Mouse (Mus musculus) intestine, embryonic 16.5 days (tissue): ENCODE measurements at regions not wholly inside any gene's neighbourhood (a gene's known extent, or its start where the extent isn't known, plus 50 kb on each side); places are given as distances from the start of the nearest gene placed in this dataset.

Source experiments
- ATAC-seq: fragments of 200-750 bp; cut with Nextera tagmentation; 2 replicates; pipeline ENCODE4 v1.8.0; 2017; ENCODE audit warnings: moderate TSS enrichment, moderate library complexity
- H3K27ac ChIP-seq: fragments of 300-500 bp; sonication (generic); 2 replicates; pipeline ENCODE4 v1.5.1; 2014; ENCODE audit warnings: mild to moderate bottlenecking, low read length
- H3K27me3 ChIP-seq: fragments of 300-500 bp; sonication (generic); replicated peaks from 2 replicates; pipeline ENCODE4 v1.6.1; 2014; ENCODE audit warnings: low read length, control low read depth, mixed read lengths; ENCODE audit not compliant: control insufficient read depth, insufficient read depth
- H3K36me3 ChIP-seq: fragments of 300-500 bp; sonication (generic); 2 replicates; pipeline ENCODE4 v1.6.1; 2014; ENCODE audit warnings: low read length, control low read depth; ENCODE audit not compliant: control insufficient read depth, insufficient read depth
- H3K4me1 ChIP-seq: fragments of 300-500 bp; sonication (generic); 2 replicates; pipeline ENCODE4 v1.6.1; 2014; ENCODE audit warnings: low read length, control low read depth, mixed read lengths; ENCODE audit not compliant: control insufficient read depth, insufficient read depth
- H3K4me2 ChIP-seq: fragments of 300-500 bp; sonication (generic); 2 replicates; pipeline ENCODE4 v1.6.1; 2014; ENCODE audit warnings: low read depth, low read length, control low read depth
- H3K4me3 ChIP-seq: fragments of 300-500 bp; sonication (generic); 2 replicates; pipeline ENCODE4 v1.5.1; 2014; ENCODE audit warnings: mild to moderate bottlenecking, low read length
- H3K9ac ChIP-seq: fragments of 300-500 bp; sonication (generic); 2 replicates; pipeline ENCODE4 v1.6.1; 2014; ENCODE audit warnings: low read depth, low read length
- H3K9me3 ChIP-seq: fragments of 300-500 bp; sonication (generic); 2 replicates; pipeline ENCODE4 v1.6.1; 2016; ENCODE audit warnings: low read length, control low read depth; ENCODE audit not compliant: control insufficient read depth
- WGBS: fragments of 180-500 bp; shearing (Covaris S2); extraction: QIAGEN DNeasy Blood & Tissue Kit; methylation state at CpG from one replicate; pipeline ENCODE4 v1.1.7; 2014; 5-methylcytosine and 5-hydroxymethylcytosine counted together

DNA sequence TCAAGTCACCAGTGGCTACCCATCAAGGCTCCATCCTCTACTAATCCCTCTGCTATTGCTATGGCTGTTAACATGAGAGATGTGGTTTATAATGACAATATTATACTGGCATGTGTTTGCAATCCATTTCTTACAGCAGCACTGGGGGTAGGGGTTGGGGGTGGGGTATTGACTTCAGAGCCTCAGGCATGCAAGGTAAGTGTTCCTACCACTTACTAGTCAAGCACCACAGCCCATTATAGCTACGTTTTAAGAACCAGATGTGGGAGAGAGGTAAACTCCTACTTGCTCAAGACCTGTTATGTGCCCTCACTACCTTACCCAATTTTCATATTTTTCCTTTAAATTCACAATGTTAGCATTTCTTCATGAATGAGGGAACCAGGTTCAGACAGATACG, 451.1 kb downstream of the Sorl1 start:
- Histone ChIP-seq H3K27me3 (no peaks in the 10 kb centered on the region), H3K27ac (no peak overlapping the region), H3K9me3 (no peaks in the 10 kb centered on the region), H3K4me3 (no peak overlapping the region), H3K9ac (no peak overlapping the region), H3K36me3 (no peaks in the 10 kb centered on the region), H3K4me1 (no peaks in the 10 kb centered on the region), H3K4me2 (no peak overlapping the region)
- no peak for ATAC-seq
- 66% methylated on average over 2 of the region's 2 CpGs for WGBS

DNA sequence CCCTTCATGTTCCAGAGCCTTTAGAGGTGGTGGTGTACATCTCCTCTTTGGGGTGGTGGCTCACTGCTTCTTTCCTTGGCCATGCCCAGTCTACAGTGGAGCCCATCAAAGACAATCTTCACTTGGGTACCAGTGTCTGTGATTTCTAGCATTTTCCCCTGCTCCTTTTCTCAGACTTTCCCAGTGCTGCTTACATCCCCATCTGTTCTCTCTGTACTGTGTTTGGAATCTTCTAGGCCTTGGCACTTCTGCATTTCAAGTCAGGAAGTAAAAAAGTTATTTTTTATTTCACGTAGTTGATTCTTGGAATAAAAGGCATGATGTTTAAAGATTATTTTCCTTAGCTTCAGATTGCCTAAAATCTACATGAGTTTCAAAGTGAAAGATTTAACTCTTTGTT, 455.4 kb downstream of the Sorl1 start:
- no peak for ATAC-seq
- Histone ChIP-seq H3K27me3 (no peaks in the 10 kb centered on the region), H3K27ac (no peak overlapping the region), H3K9ac (no peak overlapping the region), H3K4me1 (no peaks in the 10 kb centered on the region), H3K36me3 (no peaks in the 10 kb centered on the region), H3K9me3 (no peaks in the 10 kb centered on the region), H3K4me3 (no peak overlapping the region), H3K4me2 (no peak overlapping the region)
- whole genome bisulfite sequencing = 62% methylated on average over 1 of the region's 1 CpGs

DNA sequence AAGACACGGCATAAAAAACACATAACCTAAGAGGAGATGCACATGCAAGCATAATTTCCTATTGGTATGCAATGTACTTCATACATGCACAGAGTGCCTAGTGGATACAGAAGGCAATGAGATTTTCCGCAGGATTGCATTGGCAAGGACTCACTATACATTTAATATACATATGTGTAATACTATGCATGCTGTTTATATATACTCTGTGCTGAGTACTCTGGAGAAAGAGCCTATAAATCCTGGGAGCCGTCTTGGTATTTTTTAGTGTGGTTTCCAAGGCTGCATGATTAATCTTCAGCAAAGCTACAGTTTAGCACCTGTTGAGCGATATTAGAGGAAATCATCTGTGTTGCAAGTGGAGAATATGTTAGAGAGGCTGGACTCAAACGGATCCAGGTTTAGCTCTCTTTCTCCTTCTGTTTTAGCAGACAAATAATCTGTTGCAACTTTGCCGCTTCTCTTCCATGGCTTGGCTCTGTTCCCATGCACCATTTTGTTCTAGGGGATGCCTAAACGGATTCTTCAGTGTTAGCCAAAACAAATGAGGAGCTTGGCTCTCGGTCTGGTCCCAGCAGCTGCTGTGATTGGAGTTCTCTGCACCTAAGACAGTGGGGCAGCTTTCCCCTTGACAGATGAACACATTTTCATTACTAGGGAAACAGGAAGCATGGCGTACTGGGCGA, 459.0 kb downstream of the Sorl1 start:
- H3K4me3 ChIP-seq = no peak overlapping the region
- WGBS = 60% methylated on average over 10 of the region's 10 CpGs
- H3K27ac ChIP-seq = no peak overlapping the region
- H3K27me3 ChIP-seq = no peaks in the 10 kb centered on the region
- no peak overlapping the region for H3K4me2 ChIP-seq
- H3K9me3 ChIP-seq = no peaks in the 10 kb centered on the region
- ATAC-seq = no peak
- no peaks in the 10 kb centered on the region for H3K4me1 ChIP-seq
- no peaks in the 10 kb centered on the region for H3K36me3 ChIP-seq
- H3K9ac ChIP-seq = no peak overlapping the region

DNA sequence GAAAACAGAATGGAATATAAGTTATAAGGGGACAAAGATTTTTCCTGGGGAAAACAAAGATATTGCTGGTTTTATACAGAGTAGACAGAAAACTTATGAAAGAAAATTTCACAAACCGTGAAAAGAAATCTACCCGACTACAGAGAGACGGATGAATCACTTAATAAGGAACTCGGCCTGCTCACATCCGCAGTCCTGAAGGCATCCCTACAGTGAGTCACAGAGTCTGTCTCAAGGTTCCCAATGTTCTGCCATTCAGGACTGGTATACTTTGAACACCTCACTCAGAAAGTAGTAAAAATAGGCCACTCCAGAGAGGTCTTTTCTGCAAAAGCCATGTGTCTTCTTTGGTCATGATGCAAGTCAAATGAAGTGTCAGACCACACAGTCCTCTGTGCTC, 463.5 kb downstream of the Sorl1 start:
- no peak overlapping the region for H3K27ac ChIP-seq
- no peaks in the 10 kb centered on the region for H3K36me3 ChIP-seq
- ATAC-seq = no peak
- no peak overlapping the region for H3K4me3 ChIP-seq
- 84% methylated on average over 5 of the region's 5 CpGs for WGBS
- H3K4me1 ChIP-seq = no peaks in the 10 kb centered on the region; the same call in 1 of the 2 replicates
- H3K9ac ChIP-seq = no peak overlapping the region
- no peaks in the 10 kb centered on the region for H3K27me3 ChIP-seq
- no peaks in the 10 kb centered on the region for H3K9me3 ChIP-seq
- H3K4me2 ChIP-seq = no peak overlapping the region

DNA sequence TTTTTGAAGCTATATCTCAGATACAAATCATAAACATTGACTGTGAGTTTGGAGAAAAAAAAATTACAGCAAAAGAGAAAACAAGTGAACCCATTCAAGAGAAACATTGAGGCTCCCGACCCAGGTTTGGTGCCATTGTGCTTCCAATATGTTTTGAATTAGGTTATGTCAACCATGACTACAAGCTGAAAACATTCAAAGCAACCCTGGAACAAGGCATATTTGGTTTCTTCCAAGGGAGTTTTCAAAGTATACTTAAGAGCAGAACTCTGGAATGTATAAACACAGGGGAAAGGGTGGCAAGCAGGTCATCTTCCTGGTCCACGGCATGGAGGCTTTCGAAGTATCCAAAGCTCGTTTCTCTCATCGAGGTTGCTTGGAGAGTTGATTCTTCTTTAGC, 464.1 kb downstream of the Sorl1 start:
- ATAC-seq = no peak
- Histone ChIP-seq H3K4me1 (no peaks in the 10 kb centered on the region; the same call in 1 of the 2 replicates), H3K9ac (no peak overlapping the region), H3K9me3 (no peaks in the 10 kb centered on the region), H3K4me2 (no peak overlapping the region), H3K27ac (no peak overlapping the region), H3K36me3 (no peaks in the 10 kb centered on the region), H3K27me3 (no peaks in the 10 kb centered on the region), H3K4me3 (no peak overlapping the region)
- 49% methylated on average over 5 of the region's 5 CpGs for WGBS

DNA sequence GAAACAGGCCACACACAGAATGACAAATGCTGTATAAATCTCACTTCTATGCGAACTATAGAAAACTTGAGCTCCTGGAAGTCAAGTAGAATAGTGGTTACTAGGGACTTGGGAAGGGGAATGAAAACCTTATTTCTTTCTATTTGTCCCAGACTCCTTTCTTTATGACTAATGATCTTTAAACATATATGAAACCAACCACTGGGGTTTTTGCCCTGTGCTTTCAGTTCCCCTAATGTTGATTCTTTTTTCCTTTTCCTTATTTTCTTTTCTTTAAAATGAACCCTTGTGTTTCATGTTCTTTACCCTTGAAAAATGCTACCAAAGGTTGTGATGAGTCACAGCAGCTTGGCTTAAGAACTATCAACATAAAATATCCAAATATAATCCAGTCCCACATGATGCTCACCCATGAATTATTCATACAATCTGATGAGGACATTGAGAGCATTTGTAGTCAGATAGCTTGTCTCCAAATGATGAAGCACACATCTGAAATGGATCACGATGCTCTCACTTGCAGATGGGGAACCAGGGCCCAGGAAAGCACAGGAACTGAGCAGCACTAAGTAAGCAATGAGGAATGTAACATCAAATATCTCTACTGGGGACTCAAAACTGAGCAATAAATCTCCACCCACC, 470.2 kb upstream of the Ubash3b start:
- no peak for ATAC-seq
- no peak overlapping the region for H3K4me3 ChIP-seq
- H3K4me2 ChIP-seq = no peak overlapping the region
- H3K9me3 ChIP-seq = no peaks in the 10 kb centered on the region
- no peaks in the 10 kb centered on the region for H3K4me1 ChIP-seq
- H3K27me3 ChIP-seq = no peaks in the 10 kb centered on the region
- H3K9ac ChIP-seq = no peak overlapping the region
- no peaks in the 10 kb centered on the region for H3K36me3 ChIP-seq
- 46% methylated on average over 2 of the region's 2 CpGs for WGBS
- H3K27ac ChIP-seq = no peak overlapping the region

DNA sequence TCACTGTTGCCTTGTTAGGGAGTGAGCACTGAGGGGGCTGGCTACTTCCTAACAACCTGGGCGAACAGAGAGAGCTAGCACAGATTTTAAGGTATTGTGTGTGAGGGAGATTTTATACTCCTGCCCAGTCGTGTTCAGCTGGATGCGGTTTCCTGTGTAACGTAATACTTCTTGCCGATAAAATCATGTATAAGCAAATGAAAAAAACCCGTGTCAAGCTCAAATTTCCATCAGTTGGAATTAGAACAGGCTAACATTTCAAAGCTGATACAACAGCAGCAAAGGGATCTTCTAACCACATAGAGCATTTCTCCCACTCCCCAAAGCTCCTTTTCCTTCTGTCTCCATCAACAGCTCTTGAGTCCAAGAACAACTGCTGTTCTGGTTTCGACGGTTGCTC, 459.8 kb upstream of the Ubash3b start:
- Histone ChIP-seq H3K9me3 (no peaks in the 10 kb centered on the region), H3K4me3 (no peak overlapping the region), H3K4me2 (no peak overlapping the region), H3K4me1 (no peaks in the 10 kb centered on the region), H3K36me3 (no peaks in the 10 kb centered on the region), H3K27me3 (no peaks in the 10 kb centered on the region), H3K27ac (no peak overlapping the region), H3K9ac (no peak overlapping the region)
- WGBS = 64% methylated on average over 8 of the region's 8 CpGs
- no peak for ATAC-seq

DNA sequence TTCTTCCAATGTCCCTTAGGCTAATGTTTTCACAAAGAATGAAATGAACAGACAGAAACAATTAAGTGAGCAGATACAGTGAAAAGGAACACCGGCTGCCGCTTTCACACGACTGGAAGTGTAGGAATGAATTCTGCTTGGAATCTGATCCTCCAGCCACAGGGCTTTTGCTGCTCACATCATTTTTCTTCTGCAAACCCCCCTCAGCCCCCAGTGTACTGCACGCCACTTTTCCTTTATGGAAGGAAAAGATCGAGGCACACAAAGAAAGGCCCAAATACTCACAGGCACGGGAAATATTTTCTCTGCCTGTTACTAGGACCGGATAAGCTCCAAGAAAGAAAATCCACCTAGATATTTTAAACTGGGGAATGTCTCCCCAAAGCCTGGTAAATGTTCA, 452.5 kb upstream of the Ubash3b start:
- Histone ChIP-seq H3K27me3 (no peaks in the 10 kb centered on the region), H3K4me2 (no peak overlapping the region), H3K9ac (no peak overlapping the region), H3K36me3 (no peaks in the 10 kb centered on the region), H3K4me1 (peaks cover 11% of the 10 kb centered on the region; the same call in 1 of the 2 replicates), H3K4me3 (no peak overlapping the region), H3K9me3 (no peaks in the 10 kb centered on the region), H3K27ac (peak overlapping the region; percentile 50; the same call in 1 of the 2 replicates)
- 38% methylated on average over 7 of the region's 7 CpGs for whole genome bisulfite sequencing
- ATAC-seq = no peak

DNA sequence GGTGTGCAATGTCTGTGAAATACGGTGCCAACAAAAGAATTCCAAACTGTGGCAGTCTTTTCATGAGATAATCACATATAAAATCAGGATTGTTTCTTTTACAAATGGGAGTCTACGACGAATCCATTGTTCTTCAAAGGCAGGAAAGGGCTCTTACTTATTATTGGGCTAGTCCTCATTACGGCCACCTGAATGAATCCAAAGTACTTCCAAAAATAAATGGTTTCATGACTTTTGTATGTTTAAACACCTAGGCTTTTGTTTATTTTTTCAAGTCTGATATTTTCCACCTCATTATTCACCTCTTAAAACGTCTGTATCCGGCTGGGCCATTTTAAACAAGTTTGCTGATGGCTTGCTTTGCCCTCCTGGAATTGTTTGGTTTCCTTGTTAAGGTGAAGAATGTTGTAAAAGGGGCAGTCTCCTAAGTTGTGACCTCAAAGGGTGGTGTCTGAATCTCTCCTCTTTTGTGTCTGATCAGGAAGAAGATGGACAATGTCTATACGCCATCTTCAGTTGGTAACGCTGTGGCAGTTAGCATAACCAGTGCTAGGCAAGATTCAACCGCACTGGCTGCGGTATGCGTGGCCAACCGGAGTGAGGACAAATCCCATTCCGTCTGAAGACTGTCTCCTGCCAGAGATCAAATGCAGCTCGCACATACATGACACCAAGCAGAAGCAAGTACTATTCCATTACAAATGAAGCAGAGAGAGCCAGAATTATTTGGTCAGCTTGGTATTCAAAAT, 451.5 kb upstream of the Ubash3b start:
- no peaks in the 10 kb centered on the region for H3K9me3 ChIP-seq
- no peaks in the 10 kb centered on the region for H3K27me3 ChIP-seq
- no peak for ATAC-seq
- 59% methylated on average over 14 of the region's 14 CpGs for WGBS
- H3K4me1 ChIP-seq = peaks cover 11% of the 10 kb centered on the region; the same call in 1 of the 2 replicates
- H3K4me3 ChIP-seq = no peak overlapping the region
- 0 out of 2 replicates have a peak overlapping the region, but pooled peaks have one; percentile 32 for H3K4me2 ChIP-seq
- no peak overlapping the region; the same call in 1 of the 2 replicates for H3K27ac ChIP-seq
- no peaks in the 10 kb centered on the region for H3K36me3 ChIP-seq
- no peak overlapping the region for H3K9ac ChIP-seq
